Mouse (Mus musculus): ENCODE results near the gene Relb.

- no peak for TF ChIP-seq POLR2A (IDR thresholded peaks at IDR 0.05; ENCODE audit: low read depth, low read length)
- no peak for TF ChIP-seq CTCF (IDR thresholded peaks at IDR 0.05; ENCODE audit: extremely low read depth, insufficient read length, insufficient replicate concordance, low read depth, low read length)
Measured at GRCm38 (mm10) chr7:19561431-19561764, 67.8 kb downstream of the Relb start.
